Mouse (Mus musculus): ENCODE measurements at regions not wholly inside any gene's neighbourhood (a gene's known extent, or its start where the extent isn't known, plus 50 kb on each side); places are given as distances from the start of the nearest gene placed in this dataset.

DNA sequence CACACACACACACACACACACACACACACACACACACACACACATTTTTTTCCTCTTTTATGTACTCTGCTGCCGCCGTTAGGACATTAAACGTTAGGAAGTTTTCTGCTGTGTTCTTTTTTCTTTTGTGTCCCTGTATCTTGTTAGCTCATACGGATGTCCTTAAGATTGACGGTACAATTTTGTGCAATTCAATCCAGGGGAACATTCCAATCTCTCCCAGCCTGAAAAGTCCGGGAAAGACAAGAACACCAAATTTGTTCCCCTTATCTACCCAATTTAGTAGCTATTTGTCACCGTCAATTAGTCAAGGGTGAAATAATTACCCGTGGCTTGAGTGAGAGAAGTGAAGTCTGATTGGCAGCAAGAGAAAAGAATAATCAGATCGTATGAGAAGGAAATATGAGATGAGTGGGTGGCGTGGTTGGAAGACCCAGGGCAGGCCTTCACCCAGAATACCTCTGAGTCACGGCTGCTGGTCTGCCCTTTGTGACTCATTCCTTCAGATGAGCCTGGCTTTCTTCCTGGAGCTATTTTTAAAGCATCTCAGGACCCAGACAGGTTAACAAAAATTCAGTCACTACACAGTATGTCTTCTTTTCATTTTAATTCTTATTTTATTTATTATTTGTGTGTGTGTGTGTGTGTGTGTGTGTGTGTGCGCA, 318.4 kb downstream of the Insig2 start:
- Histone ChIP-seq H3K4me1 (no peaks in the 10 kb centered on the region), H3K36me3 (no peaks in the 10 kb centered on the region), H3K9me3 (peaks cover 3% of the 10 kb centered on the region; the same call in 1 of the 2 replicates), H3K9ac (replicated peaks) (no peak overlapping the region), H3K27ac (replicated peaks) (no peak overlapping the region), H3K4me2 (replicated peaks) (no peak overlapping the region), H3K4me3 (no peak overlapping the region), H3K27me3 (no peaks in the 10 kb centered on the region)
- ATAC-seq (ENCODE audit: low FRiP score, low read depth) = no peak
- 74% methylated on average over 12 of the region's 12 CpGs for WGBS

DNA sequence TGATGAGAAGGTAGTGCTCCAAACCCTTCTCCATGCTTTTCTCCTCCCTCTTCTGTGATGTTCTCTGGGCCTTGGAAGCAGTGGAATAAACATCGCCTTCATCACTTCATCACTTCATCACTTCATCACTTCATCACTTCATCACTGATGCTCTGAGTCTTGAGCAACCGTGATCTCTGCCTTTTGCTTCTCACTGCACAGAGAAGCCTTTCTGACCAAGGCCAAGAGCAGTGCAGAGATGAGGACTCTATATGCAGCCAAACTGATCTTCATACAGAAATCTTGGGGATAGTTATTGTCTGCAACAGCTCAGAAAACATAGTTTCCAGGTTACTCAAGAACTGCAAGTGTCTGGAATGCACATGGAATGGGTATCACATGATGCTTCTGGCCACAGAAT, 303.0 kb downstream of the Insig2 start:
- WGBS = 96% methylated on average over 2 of the region's 2 CpGs
- no peaks in the 10 kb centered on the region for H3K9me3 ChIP-seq
- no peaks in the 10 kb centered on the region for H3K36me3 ChIP-seq
- no peak overlapping the region for H3K9ac ChIP-seq (replicated peaks)
- no peak overlapping the region for H3K4me2 ChIP-seq (replicated peaks)
- H3K4me1 ChIP-seq = no peaks in the 10 kb centered on the region
- H3K27ac ChIP-seq (replicated peaks) = no peak overlapping the region
- ATAC-seq (ENCODE audit: low FRiP score, low read depth) = no peak
- no peaks in the 10 kb centered on the region for H3K27me3 ChIP-seq
- H3K4me3 ChIP-seq = no peak overlapping the region

DNA sequence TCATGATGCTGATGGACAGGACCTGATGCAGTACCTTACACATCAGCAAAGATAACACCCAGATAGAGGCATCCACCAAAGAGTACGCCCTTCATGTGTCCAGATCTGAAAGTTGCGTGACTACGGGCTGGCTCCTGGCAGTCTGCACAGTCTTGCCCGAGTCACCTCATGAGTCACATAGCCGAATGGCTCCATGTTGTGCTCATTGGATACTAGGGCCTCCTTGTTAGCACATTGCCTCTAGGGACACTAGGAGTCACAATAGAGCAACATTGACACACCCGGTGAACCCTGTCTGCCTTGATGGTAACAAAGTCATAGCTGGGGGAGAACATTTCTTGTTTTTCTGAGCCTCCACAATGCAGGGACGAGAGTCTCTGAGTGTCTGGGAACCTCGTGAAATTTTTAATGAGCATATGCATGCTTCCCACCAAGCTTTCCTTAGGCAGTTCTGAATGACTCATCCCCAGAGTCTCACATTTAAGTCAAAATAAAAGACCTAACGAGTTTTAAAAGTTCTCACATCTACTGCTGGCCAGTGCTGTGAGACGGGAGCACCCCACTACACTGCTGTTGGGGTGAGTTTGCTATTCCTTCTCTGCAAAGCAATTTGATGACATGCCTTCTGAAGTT, 297.5 kb downstream of the Insig2 start:
- Histone ChIP-seq H3K4me2 (replicated peaks) (no peak overlapping the region), H3K4me1 (no peaks in the 10 kb centered on the region), H3K27me3 (no peaks in the 10 kb centered on the region), H3K9ac (replicated peaks) (no peak overlapping the region), H3K27ac (replicated peaks) (no peak overlapping the region), H3K9me3 (no peaks in the 10 kb centered on the region), H3K36me3 (no peaks in the 10 kb centered on the region), H3K4me3 (no peak overlapping the region)
- no peak for ATAC-seq (ENCODE audit: low FRiP score, low read depth)
- WGBS = 87% methylated on average over 10 of the region's 10 CpGs

DNA sequence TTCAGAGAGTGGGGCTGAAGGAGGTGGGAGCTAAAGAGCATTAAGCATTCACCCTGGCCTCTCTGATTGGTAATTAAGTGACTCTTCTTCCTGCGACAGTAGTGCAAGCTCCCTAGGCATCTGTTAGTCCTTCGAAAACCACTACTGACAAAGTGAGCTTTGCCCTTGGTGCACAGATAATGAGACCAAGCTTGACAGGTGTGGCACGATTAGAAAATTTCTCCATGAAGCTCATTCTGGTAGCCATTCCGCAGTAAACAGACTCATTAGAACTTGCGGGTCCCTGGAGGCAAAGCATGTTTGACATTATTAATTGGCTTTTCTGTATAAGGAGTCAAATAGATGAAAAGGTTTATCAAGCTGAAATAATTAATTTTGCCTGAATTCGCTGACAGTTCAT, 285.8 kb downstream of the Insig2 start:
- Histone ChIP-seq H3K27me3 (peaks cover 27% of the 10 kb centered on the region), H3K9me3 (no peaks in the 10 kb centered on the region), H3K4me3 (no peak overlapping the region), H3K27ac (replicated peaks) (no peak overlapping the region), H3K4me1 (peaks cover 9% of the 10 kb centered on the region), H3K9ac (replicated peaks) (no peak overlapping the region), H3K36me3 (no peaks in the 10 kb centered on the region), H3K4me2 (replicated peaks) (no peak overlapping the region)
- no peak for ATAC-seq (ENCODE audit: low FRiP score, low read depth)
- WGBS = 78% methylated on average over 6 of the region's 6 CpGs

DNA sequence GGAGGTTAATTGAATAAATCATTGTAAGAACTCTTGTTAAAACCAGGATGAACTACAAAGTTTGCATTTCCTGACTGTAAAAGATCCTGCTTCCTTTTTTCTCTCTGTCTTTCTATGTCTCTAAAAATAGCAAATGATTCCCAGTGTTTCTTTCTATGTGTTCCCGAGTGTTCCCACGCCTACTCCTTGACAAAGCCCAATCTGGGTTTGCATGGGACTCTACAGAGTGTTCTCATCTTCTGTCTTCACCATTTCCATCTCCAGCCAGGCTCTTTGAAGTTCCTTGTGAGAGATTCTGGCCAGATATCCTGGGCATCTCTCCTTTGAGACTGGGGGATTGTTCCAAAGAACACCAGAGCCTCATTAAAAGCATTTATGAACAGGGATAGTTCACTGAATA, 285.0 kb downstream of the Insig2 start:
- H3K4me1 ChIP-seq = peaks cover 13% of the 10 kb centered on the region
- ATAC-seq (ENCODE audit: low FRiP score, low read depth) = no peak
- no peak overlapping the region for H3K4me2 ChIP-seq (replicated peaks)
- no peak overlapping the region for H3K9ac ChIP-seq (replicated peaks)
- 68% methylated on average over 2 of the region's 2 CpGs for WGBS
- H3K27me3 ChIP-seq = peaks cover 28% of the 10 kb centered on the region
- H3K9me3 ChIP-seq = no peaks in the 10 kb centered on the region
- no peak overlapping the region for H3K4me3 ChIP-seq
- no peak overlapping the region for H3K27ac ChIP-seq (replicated peaks)
- H3K36me3 ChIP-seq = no peaks in the 10 kb centered on the region

DNA sequence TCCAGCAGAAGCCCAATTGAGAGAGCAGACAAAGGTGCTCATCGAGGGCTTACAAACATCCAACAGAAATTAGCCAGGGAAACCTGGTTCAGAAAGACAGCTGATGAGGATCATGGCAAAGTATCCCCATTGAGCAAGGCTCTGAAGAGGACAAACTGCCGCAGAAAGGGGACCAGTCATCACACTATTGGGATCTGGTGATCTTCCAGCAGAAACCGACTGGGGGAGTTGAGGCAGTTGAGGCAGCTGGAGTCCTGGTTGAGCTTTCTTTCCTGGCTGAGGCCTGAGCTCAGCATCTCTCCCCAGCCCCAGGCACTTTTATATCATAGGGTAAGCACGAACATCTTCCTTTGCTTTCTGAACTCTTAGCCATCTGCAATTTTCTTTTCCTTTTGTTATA, 282.7 kb downstream of the Insig2 start:
- H3K4me3 ChIP-seq = no peak overlapping the region
- H3K4me2 ChIP-seq (replicated peaks) = no peak overlapping the region
- no peaks in the 10 kb centered on the region for H3K36me3 ChIP-seq
- peaks cover 40% of the 10 kb centered on the region for H3K27me3 ChIP-seq
- H3K9me3 ChIP-seq = no peaks in the 10 kb centered on the region
- no peak overlapping the region for H3K27ac ChIP-seq (replicated peaks)
- peaks cover 13% of the 10 kb centered on the region for H3K4me1 ChIP-seq
- no peak for ATAC-seq (ENCODE audit: low FRiP score, low read depth)
- 81% methylated on average over 4 of the region's 4 CpGs for WGBS
- H3K9ac ChIP-seq (replicated peaks) = no peak overlapping the region

DNA sequence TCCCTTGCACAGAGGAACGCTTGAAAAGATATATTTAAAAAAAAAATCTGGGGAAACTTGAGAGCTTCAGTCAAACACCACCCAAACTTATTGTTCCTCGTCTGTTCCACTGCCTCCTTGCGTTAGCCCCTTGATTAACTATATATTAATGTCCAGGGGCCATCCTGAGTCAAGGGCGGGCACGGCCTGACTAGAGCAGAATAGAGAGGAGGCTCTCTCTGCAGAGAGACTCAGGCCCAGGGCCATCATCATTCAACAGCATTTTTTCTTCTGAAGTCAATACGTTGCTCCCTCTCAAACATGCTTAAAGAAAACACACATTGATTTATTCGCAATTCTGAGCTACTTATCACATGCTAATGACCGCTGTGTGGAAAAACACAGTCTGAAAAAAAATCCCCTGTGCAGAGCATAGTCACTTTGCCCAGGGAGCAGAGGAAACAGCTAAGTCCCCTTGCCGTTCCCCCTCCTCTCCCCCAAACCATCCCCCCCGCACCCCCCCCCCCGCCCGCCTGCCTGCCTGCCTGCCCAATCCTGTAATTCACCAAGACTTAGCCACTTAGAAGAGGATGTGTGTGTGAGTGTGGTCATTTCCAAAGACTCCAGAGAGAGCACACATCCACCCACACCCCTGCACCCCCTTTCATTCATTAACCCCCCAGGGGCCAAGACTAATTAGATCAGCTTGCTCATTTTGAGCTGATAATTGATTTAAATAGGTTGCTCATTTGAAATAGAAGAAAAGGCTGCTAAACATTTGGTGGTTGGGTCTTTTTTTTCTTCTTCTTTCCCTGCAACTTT, 281.5 kb downstream of the Insig2 start:
- no peak overlapping the region for H3K9ac ChIP-seq (replicated peaks)
- H3K27me3 ChIP-seq = peaks cover 52% of the 10 kb centered on the region
- 20% methylated on average over 11 of the region's 12 CpGs for WGBS
- H3K4me2 ChIP-seq (replicated peaks) = no peak overlapping the region
- H3K36me3 ChIP-seq = no peaks in the 10 kb centered on the region
- no peak overlapping the region for H3K27ac ChIP-seq (replicated peaks)
- ATAC-seq (ENCODE audit: low FRiP score, low read depth) = peak; percentile 84
- peaks cover 13% of the 10 kb centered on the region for H3K4me1 ChIP-seq
- no peaks in the 10 kb centered on the region for H3K9me3 ChIP-seq
- H3K4me3 ChIP-seq = no peak overlapping the region

DNA sequence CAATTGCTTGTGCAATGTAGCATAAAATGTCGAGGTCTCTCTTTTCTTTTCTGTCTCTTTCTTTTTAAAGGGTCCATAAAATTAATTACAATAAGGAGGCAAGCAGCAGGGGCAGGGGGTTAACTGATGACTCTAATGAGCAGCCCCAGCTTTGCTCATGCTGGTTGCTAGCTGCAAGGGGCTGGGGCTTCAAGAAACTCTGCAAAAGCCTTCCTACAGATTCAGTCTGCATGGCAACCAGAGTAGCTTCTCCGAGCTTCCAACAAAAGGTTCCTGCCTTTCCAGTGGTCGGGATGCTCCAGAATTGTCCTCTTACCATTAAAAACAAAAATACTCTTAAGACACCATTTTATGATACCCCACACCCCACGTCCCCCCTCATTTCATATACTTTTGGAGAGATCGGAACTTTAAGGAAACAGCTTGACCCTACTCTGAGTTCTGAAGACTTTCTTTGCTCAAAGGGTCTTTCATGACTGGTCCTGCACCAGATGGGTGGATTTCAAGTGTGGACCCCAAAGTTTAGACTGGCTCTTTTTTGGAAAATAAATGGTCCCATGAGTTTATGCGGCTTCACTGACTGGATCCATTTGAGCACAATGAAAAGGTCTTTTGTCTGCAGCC, 280.8 kb downstream of the Insig2 start:
- Histone ChIP-seq H3K4me3 (no peak overlapping the region), H3K9me3 (no peaks in the 10 kb centered on the region), H3K9ac (replicated peaks) (no peak overlapping the region), H3K27me3 (peaks cover 55% of the 10 kb centered on the region), H3K4me1 (peaks cover 13% of the 10 kb centered on the region), H3K4me2 (replicated peaks) (no peak overlapping the region), H3K36me3 (no peaks in the 10 kb centered on the region), H3K27ac (replicated peaks) (no peak overlapping the region)
- ATAC-seq (ENCODE audit: low FRiP score, low read depth) = no peak
- WGBS = 22% methylated on average over 6 of the region's 6 CpGs

DNA sequence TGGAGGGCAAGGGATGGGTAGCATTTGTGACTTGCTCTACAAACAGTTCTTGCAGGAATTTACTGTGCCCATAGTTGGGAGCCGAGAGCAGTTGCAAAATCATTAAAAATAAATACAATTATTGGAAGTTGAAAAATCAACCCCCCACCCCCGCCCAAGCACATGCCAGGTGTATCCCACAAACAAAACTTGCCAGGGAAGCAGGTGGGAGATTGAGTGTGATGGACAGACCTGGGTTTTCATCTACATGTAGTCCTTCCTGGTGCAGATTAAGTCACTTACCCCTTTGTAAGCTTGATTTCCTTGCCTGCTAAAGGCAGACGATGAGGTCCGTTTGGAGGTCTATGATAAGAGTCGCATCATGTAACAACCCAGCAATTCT, 280.3 kb downstream of the Insig2 start:
- WGBS = 70% methylated on average over 5 of the region's 5 CpGs

DNA sequence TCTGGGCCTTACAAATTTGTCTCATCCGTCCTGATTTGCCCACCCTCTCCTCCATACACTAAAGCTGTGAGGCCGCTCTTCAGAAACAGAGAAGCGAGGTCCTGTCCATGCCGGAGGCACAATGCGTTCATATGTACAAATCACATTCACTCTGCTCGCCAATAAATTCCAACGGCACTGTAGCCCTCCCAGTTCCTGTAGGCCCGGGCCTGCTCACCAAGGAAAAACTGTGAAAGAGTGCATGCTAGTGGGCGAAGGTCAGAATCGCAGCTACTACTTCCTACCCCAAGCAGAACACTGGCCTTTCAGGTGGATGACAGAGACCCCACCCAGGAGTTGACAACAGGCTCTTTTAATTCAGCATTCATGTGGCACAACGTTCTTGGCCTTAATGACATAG, 278.7 kb downstream of the Insig2 start:
- no peak overlapping the region for H3K4me2 ChIP-seq (replicated peaks)
- 28% methylated on average over 11 of the region's 11 CpGs for WGBS
- no peak overlapping the region for H3K4me3 ChIP-seq
- peaks cover 43% of the 10 kb centered on the region for H3K27me3 ChIP-seq
- H3K9me3 ChIP-seq = no peaks in the 10 kb centered on the region
- H3K4me1 ChIP-seq = peaks cover 13% of the 10 kb centered on the region
- 0 out of 2 replicates have a peak, but pooled peaks have one; percentile 61 for ATAC-seq (ENCODE audit: low FRiP score, low read depth)
- H3K36me3 ChIP-seq = no peaks in the 10 kb centered on the region
- H3K9ac ChIP-seq (replicated peaks) = no peak overlapping the region
- H3K27ac ChIP-seq (replicated peaks) = no peak overlapping the region

More for the DNA sequence above, 280.3 kb downstream of the Insig2 start:
- Histone ChIP-seq H3K27me3 (peaks cover 55% of the 10 kb centered on the region), H3K36me3 (no peaks in the 10 kb centered on the region), H3K27ac (replicated peaks) (no peak overlapping the region), H3K4me2 (replicated peaks) (no peak overlapping the region), H3K9ac (replicated peaks) (no peak overlapping the region), H3K9me3 (no peaks in the 10 kb centered on the region), H3K4me1 (peaks cover 13% of the 10 kb centered on the region), H3K4me3 (no peak overlapping the region)
- ATAC-seq (ENCODE audit: low FRiP score, low read depth) = no peak

DNA sequence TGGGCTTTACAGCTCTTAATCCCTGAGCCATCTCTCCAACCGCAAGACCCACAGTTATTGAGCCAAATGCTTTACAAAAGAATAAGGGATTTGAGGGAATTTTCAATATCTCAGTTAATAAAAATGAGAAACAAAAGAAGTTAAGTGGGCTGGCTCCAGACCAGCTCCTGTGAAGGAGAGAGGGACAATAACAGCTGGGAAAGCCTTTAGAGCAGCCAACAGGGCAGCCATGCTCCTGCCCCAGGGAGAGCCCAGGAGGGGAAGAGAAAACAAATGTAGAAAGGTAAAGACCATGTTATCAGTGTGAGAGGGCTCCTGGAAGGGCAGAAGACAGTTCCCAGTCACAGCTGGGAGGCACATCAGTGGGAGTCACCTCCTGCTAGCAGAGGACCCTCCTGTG, 257.8 kb downstream of the Insig2 start:
- H3K27me3 ChIP-seq = peaks cover 4% of the 10 kb centered on the region; the same call in 1 of the 2 replicates
- H3K4me2 ChIP-seq (replicated peaks) = no peak overlapping the region
- no peaks in the 10 kb centered on the region for H3K4me1 ChIP-seq
- no peak for ATAC-seq (ENCODE audit: low FRiP score, low read depth)
- no peak overlapping the region for H3K9ac ChIP-seq (replicated peaks)
- no peaks in the 10 kb centered on the region for H3K36me3 ChIP-seq
- 43% methylated on average over 1 of the region's 1 CpGs for WGBS
- no peak overlapping the region for H3K27ac ChIP-seq (replicated peaks)
- H3K9me3 ChIP-seq = no peaks in the 10 kb centered on the region
- H3K4me3 ChIP-seq = no peak overlapping the region

DNA sequence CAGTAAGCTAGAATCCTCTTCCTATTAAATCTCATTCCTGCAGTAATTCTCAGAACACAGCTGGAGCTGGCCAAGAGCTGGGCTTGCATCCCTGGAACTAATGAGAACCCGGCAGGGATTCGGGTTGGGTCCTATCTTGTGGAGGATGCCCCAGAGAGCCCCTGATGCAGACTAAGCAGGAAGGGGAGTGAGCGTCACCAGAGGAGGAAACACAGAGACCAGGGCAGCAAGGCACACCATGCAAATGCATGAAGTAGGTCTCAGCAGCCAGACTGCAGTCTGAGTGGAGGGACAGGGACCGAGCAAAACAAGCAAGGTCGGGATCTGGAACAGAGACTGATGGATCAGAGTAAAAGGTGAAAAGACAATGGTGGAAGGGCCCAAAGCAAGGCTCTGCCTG, 249.6 kb downstream of the Insig2 start:
- ATAC-seq (ENCODE audit: low FRiP score, low read depth) = no peak; the same call in 1 of the 2 replicates
- H3K27me3 ChIP-seq = peaks cover 18% of the 10 kb centered on the region; the same call in 1 of the 2 replicates
- H3K4me2 ChIP-seq (replicated peaks) = no peak overlapping the region
- H3K9me3 ChIP-seq = no peaks in the 10 kb centered on the region
- H3K36me3 ChIP-seq = no peaks in the 10 kb centered on the region
- H3K9ac ChIP-seq (replicated peaks) = no peak overlapping the region
- no peak overlapping the region for H3K4me3 ChIP-seq
- H3K4me1 ChIP-seq = peaks cover 22% of the 10 kb centered on the region
- H3K27ac ChIP-seq (replicated peaks) = no peak overlapping the region
- WGBS = 20% methylated on average over 5 of the region's 5 CpGs

Data from midbrain, embryonic 12.5 days (tissue).